Mouse (Mus musculus): ENCODE measurements at regions not wholly inside any gene's neighbourhood (a gene's known extent, or its start where the extent isn't known, plus 50 kb on each side); places are given as distances from the start of the nearest gene placed in this dataset.

- no peak for TF ChIP-seq CTCF (IDR thresholded peaks at IDR 0.05; ENCODE audit: low read depth)
- no peak for TF ChIP-seq EP300 (IDR thresholded peaks at IDR 0.05; ENCODE audit: low read depth)
These were observed 119.6 kb upstream of the Meis1 start for GRCm38 (mm10) chr11:19138423-19138822.
